Mouse (Mus musculus): ENCODE measurements around the gene Radil.

The Radil gene

DNA sequence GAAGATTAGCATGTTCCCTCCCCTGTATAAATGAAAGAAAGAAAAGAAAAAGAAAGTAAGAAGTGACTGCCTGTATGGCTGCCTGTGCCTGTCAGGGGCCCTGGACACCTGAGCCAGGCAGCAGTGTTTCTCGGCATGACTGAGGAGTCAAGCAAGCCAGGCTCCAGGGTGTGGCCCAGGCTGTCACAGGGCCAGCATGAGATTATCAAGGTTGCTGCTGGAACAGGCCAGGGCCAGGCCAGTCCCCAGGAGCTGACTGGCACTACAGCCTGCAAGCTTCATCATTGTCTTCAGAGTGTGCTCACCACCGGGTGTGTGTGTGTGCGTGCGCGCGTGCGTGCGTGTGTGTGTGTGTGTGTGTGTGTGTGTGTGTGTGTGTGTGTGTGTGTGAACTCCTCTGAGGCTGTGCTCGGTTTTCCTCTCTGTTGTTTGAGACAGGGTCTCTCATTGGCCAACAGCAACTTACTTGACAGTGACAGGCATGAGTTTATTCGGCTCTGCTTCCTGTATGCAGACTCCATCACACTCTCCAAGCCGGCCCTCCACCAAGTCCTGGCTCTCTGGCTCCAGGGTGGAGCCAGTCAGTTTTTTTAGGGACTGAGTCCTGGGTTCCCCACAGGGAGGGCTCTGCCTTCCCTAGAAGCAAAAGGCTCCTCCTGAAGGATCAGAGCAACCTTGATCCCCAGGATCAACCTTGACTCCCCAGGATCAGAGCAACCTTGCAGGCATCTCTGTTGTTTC lies 105.9 kb downstream of the Radil start:
- DNase-seq (ENCODE audit: low spot score), result no peak

- no peak for DNase-seq (ENCODE audit: low spot score)
These were observed 106.9 kb downstream of the Radil start for GRCm38 (mm10) chr5:142443994-142444393.

- DNase-seq (ENCODE audit: low spot score), result no peak
These were observed 107.4 kb downstream of the Radil start for GRCm38 (mm10) chr5:142443514-142443913.

GRCm38 (mm10) chr5:142442045-142442440 lies 108.9 kb downstream of the Radil start:
- no peak for DNase-seq (ENCODE audit: low spot score)

DNA sequence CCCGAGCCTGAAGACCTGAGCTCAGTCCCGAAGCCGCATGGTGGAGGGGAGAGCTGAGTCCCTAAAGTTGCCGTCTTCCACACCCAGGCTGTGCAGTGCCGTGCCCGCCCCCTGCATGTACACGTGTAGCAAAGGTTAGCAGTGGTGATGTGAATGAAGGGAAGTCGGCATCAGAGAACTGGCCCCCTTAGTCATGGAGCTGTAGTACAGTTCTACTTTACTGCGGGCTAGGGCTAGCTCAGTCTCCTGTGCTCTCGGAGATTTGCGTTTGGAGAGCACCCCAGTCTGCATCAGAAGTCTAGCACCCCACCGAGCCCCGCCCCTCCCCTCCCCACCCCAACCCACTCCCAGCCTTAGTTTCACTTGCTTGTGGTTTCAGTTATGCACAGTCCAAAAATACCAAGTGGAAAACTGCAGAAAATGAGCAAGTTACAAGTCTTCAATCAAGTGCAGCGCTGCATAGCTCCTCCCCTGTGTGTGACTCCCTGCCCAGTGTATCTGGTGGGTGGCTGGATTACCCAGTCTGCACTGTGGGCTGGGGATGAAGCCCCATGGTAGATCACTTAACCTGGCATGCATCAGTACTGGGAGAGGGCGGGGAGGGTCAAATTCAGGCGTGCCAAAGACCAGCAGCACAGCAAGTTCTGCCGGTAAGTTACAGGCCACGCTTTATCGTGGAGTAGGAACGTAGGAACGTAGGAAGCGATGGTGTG lies 109.4 kb downstream of the Radil start:
- DNase-seq (ENCODE audit: low spot score), result no peak

DNA sequence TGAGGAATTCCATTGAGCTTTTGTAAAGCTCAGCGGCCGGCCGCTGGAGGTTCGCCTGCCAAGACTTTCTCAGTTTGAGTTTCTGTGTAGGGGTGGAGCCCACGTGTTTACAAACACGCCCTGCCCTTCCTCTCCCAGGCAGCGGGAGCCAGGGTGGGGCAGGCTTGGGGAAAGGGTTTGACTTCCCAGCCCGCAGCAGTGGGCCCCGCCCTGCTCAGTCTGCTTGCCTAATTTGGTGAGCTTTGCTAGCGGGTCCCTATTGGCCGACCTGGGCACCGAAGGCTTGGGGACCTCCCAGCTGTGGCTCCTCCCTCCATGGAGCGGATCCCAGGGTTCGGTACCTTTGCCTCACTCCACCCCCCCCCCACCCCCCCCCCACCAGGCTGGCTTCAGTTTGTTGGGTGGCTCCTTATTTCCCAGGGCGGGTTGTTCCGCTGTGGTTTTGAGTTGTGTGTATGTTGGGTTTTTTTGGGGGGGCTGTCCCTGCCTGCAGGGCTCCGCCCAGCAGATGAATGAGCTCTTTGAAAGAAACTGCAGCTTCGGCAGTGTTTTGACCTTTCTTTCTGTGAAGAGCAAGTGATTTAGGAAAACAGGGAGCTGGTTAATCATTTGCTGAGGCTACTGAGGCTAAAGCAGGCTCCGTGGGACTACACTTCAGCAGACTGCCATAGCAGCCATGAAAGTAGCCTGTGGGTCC lies 110.3 kb downstream of the Radil start:
- peak; percentile 79 for DNase-seq (ENCODE audit: low spot score)

DNA sequence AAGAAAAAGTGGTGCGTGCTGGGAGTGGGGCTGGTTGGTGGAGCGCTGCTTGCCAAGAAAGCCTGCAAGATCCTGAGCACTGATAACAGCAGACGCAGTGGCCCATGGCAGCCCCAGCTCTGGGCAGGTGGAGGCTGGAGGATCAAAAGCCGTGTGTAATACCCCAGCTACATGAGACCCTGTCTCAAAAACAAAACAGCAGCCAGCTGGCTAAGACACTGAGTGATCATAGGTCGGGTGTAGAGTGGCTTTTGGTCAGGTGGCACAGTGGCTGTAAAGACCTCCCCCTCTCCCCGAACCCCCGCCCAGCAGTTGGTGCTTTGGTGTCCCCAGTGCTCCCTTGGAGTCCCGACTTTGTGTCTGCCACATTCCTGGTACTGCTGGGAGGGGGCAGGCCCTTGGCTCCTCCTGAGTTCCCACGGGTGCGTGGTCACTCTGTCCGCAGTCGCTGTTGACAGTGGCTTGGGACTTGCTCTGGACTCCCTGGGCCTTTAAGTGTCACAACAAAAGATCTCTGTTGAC lies 110.9 kb downstream of the Radil start:
- no peak for DNase-seq (ENCODE audit: low spot score)

DNA sequence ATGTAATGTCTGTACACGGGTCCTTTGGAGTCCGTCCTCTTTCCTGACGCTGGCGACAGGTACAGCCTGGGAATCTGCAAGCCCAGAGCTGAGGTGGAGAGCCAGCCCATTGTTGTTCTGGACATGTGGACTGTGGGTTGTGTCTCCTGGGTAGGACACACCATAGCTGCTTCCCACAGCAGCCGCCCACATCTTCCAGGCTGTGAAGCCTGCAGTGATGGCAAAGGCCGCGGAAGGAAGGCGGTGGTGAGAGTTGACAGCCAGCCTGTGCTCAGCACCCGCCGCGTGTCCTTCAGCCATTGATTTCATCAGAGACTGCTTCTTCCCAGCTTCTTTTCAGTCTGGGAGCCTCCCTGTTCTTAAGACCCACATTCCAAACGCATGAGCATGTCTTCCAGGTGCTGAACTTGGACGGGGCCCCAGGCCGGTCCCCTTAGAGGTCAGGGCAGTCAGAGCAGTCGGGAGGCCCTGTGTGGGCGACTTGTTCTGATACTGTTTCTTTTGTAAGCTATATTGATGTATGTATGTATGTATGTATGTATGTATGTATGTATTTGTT lies 112.4 kb downstream of the Radil start:
- DNase-seq (ENCODE audit: low spot score), result no peak

- no peak for DNase-seq (ENCODE audit: low spot score)
These were observed 115.2 kb downstream of the Radil start for GRCm38 (mm10) chr5:142435736-142436135.

Measured in layer of hippocampus, adult 11-12 months (tissue).